Mouse (Mus musculus) CD8-positive naive resting alpha-beta T cell, adult 2 months (primary cell): ENCODE data around the gene 4933417A18Rik.
"Not testable (repeated sequence)": the region's sequence is repeated elsewhere in the genome, so short reads cannot be mapped to it uniquely, and the experiment has no call there.

ENCODE experiments used
- DNase-seq, 2 experiments: peaks; one replicate each; pipeline ENCODE4 v3.0.0; 2022; ENCODE audit warnings: low read depth in 2 of 2, low spot score in 2 of 2

Gene 4933417A18Rik

DNA sequence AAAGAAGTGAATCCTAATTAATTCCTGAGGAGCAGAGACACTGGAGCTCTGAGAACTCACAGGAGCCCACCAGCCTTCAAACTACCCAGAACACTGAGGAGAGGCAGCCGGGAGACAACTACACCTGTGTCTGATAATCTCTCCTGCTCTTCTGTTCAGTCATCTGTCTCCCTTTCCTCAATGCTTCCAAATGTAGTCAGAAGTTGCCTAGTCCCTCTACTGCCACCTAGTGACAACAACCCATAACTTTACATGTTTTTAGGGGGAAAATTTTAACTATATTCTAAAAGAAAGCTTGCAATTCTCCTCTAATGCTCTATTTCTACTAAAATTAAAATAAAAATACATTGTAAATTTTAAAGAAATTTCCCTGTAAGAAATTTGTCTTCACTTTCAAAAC is 48.9 kb downstream of the 4933417A18Rik start:
- peak in 1 of 2 experiments; percentile 22 for DNase-seq

DNA sequence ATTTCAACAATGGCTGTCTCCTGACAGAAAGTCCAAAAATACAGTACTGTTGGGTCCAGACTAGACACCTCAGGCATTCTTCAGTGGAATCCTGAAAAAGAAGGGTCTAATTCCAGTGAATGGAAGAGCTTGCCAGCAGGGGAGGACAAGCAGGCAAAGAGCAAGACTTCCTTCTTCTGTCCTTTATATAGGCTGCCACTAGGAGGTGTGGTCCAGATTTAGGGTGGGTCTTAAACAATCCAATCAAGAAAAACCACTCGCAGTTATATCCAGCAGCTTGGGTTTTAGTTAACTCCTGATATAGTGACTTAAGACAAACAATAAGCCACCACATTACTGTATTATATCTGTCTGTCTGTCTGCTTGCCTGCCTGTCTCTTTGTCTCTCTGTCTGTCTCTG is 49.6 kb downstream of the 4933417A18Rik start:
- DNase-seq: no peak

DNA sequence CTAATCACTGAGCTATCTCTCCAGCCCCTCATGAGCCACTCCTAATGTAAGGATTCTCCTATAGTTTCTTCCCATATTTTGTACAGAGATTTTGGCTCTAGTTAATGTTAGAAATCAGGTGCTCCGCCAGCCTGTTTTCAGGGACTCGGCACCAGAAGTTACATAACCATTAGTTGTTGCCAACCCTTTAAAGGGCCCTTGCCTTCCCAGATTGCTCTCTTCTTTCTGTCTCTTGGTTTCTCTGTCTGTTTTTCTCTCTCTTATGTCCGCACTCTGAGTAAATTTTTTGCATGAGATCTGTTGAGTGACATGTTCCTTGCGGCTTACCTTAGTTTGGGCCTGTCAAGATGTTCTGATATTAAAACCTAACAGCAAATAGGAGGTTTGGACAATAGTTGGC is 51.9 kb downstream of the 4933417A18Rik start:
- no peak for DNase-seq

GRCm38 (mm10) chr13:34977410-34977809 is 53.2 kb downstream of the 4933417A18Rik start:
- DNase-seq: no peak

DNA sequence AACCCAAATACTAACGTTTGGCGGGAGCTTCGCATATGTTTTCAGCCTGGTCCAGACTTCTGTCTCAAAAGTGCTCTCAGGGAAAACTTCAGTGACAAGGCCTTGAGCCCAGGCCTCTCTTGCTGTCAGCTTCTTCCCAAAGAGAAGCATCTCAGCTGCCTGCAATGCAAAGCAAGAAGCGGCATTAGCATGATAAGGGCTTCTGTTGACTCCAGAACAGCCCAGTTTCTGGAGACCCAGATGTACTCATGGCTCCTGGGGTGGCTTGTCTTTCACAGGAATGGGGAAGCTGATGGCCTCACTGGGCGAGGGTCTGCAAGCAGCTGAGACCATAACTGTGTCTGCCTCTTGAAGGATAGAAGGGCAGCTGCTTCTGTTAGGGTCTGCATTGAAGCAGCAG is 54.4 kb downstream of the 4933417A18Rik start:
- DNase-seq: not testable (repeated sequence)

DNA sequence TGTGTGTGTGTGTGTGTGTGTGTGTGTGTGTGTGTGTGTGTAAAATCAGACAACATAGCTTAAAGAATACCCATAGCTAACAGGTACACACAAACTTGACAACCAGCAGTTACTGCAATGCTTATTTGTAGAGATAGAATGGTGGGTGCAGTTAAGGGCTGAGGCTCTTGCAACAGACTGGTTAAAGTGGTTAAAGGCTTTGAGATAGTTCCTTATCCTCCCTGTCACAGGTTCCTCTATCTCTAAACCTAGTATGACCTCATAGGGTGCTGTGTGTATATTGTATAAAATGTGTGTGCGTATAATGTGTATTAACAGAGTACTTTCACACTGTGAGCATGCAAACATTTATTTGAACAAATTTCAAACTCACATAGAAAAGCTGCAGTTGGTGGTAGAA is 59.3 kb downstream of the 4933417A18Rik start:
- not testable (repeated sequence) for DNase-seq

- no peak for DNase-seq
These were observed 67.5 kb downstream of the 4933417A18Rik start for GRCm38 (mm10) chr13:34991581-34992273.

DNA sequence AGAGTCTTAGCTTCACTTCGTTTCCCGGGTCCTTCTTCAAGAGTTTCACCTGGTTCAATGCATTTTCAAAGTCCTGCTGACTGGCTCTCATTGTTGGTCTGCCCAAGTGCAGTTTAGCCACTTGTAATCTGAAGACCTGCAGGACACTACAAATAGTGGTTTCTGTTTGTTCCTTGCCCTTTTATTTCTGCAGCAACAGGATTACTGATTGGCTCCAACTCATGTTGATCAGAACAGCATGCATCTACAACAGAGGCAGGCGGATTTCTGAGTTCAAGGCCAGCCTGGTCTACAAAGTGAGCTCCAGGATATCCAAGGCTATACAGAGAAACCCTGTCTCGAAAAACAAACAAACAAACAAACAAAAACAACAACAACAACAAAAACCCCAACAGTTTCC is 68.9 kb downstream of the 4933417A18Rik start:
- DNase-seq: no peak

GRCm38 (mm10) chr13:34993595-34993982 is 69.4 kb downstream of the 4933417A18Rik start:
- DNase-seq: peak in 1 of 2 experiments; percentile 41

- peak; percentile 72 to 89 for DNase-seq
These were observed 70.0 kb downstream of the 4933417A18Rik start for GRCm38 (mm10) chr13:34993983-34994811.

- DNase-seq: no peak
These were observed 71.7 kb downstream of the 4933417A18Rik start for GRCm38 (mm10) chr13:34995925-34996324.
